Mouse (Mus musculus) lung, embryonic 15.5 days (tissue): ENCODE results near the gene Mgat3. TPM values are rescaled to one million over a fixed set of nuclear protein-coding genes. Genes with fewer than 3 reads are reported as not detected.
A peak's percentile ranks its signal among the peaks of the same experiment; 100 is the strongest.

Experiments used
- ATAC-seq: fragments of 200-750 bp; cut with Nextera tagmentation; 2 replicates; pipeline ENCODE4 v1.8.0; 2017; ENCODE audit warnings: moderate number of reproducible peaks, borderline replicate concordance; ENCODE audit not compliant: low FRiP score, low TSS enrichment; ENCODE audit errors: extremely low read depth
- H3K27ac ChIP-seq: fragments of 300-500 bp; sonication (generic); 2 replicates; pipeline ENCODE4 v1.5.1; 2015; ENCODE audit warnings: moderate library complexity, mild to moderate bottlenecking, inconsistent platforms
- H3K27me3 ChIP-seq: fragments of 300-500 bp; sonication (generic); 2 replicates; pipeline ENCODE4 v1.6.1; 2015; ENCODE audit warnings: inconsistent platforms
- H3K36me3 ChIP-seq: fragments of 300-500 bp; sonication (generic); 2 replicates; pipeline ENCODE4 v1.6.1; 2015; ENCODE audit warnings: inconsistent platforms
- H3K4me1 ChIP-seq: fragments of 300-500 bp; sonication (generic); 2 replicates; pipeline ENCODE4 v1.6.1; 2015; ENCODE audit warnings: inconsistent platforms
- H3K4me2 ChIP-seq: fragments of 300-500 bp; sonication (generic); 2 replicates; pipeline ENCODE4 v1.6.1; 2015; ENCODE audit warnings: inconsistent platforms, mild to moderate bottlenecking, moderate library complexity
- H3K4me3 ChIP-seq: fragments of 300-500 bp; sonication (generic); 2 replicates; pipeline ENCODE4 v1.5.1; 2015; ENCODE audit warnings: mild to moderate bottlenecking, inconsistent platforms
- H3K9ac ChIP-seq: fragments of 300-500 bp; sonication (generic); 2 replicates; pipeline ENCODE4 v1.6.1; 2015; ENCODE audit warnings: inconsistent platforms
- H3K9me3 ChIP-seq: fragments of 300-500 bp; sonication (generic); 2 replicates; pipeline ENCODE4 v1.6.1; 2016; ENCODE audit warnings: inconsistent platforms
- WGBS: fragments of 180-500 bp; shearing (Covaris S2); methylation state at CpG from one replicate; pipeline ENCODE4 v1.1.7; 2015; 5-methylcytosine and 5-hydroxymethylcytosine counted together
- polyA plus RNA-seq: library from polyadenylated mRNA; unstranded; fragments of >200 nt; fragmentation: Nextera tagmentation; extraction: Ambion mirVana; gene quantifications from 2 replicates; pipeline ENCODE4 v1.2.1, GENCODE M21; 2015

The Mgat3 gene
- polyA plus RNA-seq: 4.9 and 5.2 TPM in 2 replicates

DNA sequence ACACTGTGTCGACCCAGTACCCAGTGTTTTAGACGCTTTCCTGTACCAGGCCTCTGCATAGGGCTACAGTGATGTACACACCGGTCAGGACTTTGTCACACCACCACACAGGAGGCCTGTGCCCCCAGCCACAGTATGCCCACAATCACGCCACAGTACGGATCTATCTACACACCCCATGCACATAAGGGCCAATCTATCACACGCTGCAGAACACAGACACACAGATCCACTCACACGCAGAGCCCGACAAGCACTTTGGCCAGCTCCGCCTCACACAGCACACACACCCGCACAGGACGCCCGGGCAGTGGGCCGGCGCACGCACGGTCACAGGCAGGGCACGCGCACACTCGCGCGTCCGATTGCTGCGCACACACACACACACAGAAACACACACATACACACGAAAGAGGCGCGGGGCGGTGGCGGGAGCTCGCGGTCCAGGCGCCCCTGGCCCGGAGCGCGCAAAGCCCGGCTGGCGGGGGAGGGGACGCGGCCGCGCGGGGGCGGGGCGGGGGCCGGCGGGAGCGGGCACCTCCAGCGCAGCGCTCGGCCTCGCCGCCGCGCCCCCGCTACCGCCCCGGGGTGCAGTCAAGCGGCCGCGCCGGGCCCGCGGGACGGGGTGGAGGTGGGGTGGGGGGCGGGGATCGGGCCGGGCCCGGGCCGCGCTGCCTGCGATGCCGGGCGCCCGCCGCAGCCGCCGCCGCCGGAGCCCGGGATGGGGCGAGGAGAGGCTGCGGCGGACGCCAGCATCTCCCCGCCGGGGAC lies at the start of gene Mgat3:
TSS of gene Mgat3 (plus strand) at position 721 of the 771 bp plus-strand sequence.
- H3K4me3 ChIP-seq: peak within 1 kb of the TSS; percentile 79
- no peaks in the 10 kb centered on the region for H3K36me3 ChIP-seq
- ATAC-seq: peak; percentile 66
- peaks cover 3% of the 10 kb centered on the region; the same call in 1 of the 2 replicates for H3K27me3 ChIP-seq
- H3K27ac ChIP-seq: peak within 1 kb of the TSS; percentile 74
- H3K4me2 ChIP-seq: peak within 1 kb of the TSS; percentile 96
- WGBS: 2% methylated on average over 42 of the region's 85 CpGs
- no peaks in the 10 kb centered on the region for H3K9me3 ChIP-seq
- H3K4me1 ChIP-seq: peaks cover 38% of the 10 kb centered on the region
- peak within 1 kb of the TSS; percentile 73 for H3K9ac ChIP-seq

DNA sequence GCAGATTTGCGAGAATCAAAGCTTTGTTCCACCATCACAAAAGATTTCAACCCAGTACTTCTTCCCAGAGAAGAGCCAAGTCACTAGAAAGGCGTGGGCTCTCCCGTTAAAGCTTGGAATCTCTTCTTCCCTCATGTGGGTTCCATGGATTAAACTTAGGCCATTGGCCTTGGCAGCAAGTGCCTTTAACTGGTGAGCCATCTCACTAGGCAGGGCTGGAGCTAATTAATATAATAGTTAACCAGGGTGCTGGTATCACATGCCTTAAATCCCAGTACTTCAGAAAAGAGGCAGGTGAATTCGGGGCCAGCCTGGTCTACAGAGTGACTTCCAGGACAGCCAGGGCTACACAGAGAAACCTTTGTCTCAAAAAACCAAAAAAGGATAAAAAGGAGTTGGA lies 48.9 kb upstream of the Mgat3 start:
- Histone ChIP-seq H3K9me3 (no peaks in the 10 kb centered on the region), H3K9ac (no peak overlapping the region), H3K4me3 (no peak overlapping the region), H3K36me3 (no peaks in the 10 kb centered on the region), H3K27ac (peak overlapping the region; percentile 81; the same call in 1 of the 2 replicates), H3K4me1 (peaks cover 10% of the 10 kb centered on the region; the same call in 1 of the 2 replicates), H3K4me2 (no peak overlapping the region), H3K27me3 (no peaks in the 10 kb centered on the region)
- WGBS: 69% methylated on average over 4 of the region's 4 CpGs
- no peak for ATAC-seq

DNA sequence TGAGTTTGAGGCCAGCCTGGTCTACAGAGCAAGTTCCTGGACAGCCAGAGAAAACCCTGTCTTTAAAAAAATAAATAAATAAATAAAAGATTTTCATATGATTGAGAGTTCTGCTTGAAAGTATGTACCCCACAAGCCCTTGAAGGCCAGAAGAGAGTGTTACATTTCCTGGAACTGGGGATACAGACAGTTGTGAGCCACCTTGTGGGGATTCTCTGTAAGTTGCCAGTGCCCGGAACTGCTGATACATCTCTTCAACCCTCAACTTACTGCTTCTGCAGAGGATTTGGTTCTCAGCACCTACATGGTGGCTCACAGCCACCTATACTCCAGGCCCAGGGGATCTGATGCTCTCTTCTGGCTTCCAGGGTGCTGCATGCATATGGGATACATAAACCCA lies 46.3 kb upstream of the Mgat3 start:
- Histone ChIP-seq H3K9me3 (no peaks in the 10 kb centered on the region), H3K9ac (no peak overlapping the region), H3K27me3 (no peaks in the 10 kb centered on the region), H3K4me2 (no peak overlapping the region), H3K4me1 (peaks cover 10% of the 10 kb centered on the region; the same call in 1 of the 2 replicates), H3K4me3 (no peak overlapping the region), H3K36me3 (no peaks in the 10 kb centered on the region), H3K27ac (no peak overlapping the region)
- WGBS: 56% methylated on average over 1 of the region's 1 CpGs
- no peak for ATAC-seq

DNA sequence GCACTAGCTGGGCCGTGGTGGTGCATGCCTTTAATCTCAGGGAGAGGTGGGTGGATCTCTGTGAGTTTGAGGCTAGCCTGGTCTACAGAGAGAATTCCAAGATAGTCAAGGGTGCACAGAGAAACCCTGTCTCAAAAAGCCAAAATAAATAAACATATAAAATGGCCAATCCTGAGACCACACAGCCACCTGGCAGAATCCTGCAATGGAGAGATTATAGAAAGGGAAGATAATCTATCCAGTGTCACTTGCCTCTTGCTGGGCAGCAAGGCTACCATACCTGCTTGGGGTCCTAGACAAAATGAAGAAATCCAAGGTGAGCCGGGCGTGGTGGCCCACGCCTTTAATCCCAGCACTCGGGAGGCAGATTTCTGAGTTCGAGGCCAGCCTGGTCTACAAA lies 43.5 kb upstream of the Mgat3 start:
- ATAC-seq: no peak
- Histone ChIP-seq H3K27me3 (no peaks in the 10 kb centered on the region), H3K36me3 (no peaks in the 10 kb centered on the region), H3K4me2 (no peak overlapping the region), H3K4me1 (peaks cover 25% of the 10 kb centered on the region), H3K4me3 (no peak overlapping the region), H3K9ac (no peak overlapping the region), H3K9me3 (no peaks in the 10 kb centered on the region), H3K27ac (no peak overlapping the region)
- 85% methylated on average over 6 of the region's 6 CpGs for WGBS

DNA sequence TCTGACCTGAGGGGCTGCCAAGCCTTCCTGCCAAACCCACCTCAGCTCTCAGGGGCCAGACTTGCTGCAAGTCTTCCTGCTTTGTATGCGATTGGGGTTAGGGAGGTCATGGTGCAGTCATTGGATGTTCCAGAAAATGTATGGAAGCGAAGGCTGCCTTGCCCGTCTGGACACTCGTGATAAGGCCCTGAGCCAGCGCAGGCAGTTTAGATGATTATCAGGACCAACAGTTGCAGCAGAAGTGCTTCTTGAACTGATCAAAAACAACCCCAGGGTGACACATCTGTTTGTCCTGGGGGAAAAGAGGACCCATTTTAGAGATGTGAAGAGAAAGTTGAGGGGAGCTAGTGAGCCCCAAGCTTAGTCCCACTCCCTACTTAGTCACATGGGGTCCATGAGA lies 42.8 kb upstream of the Mgat3 start:
- Histone ChIP-seq H3K36me3 (no peaks in the 10 kb centered on the region), H3K4me3 (no peak overlapping the region), H3K4me2 (no peak overlapping the region), H3K4me1 (peaks cover 18% of the 10 kb centered on the region), H3K9me3 (no peaks in the 10 kb centered on the region), H3K27ac (no peak overlapping the region), H3K9ac (no peak overlapping the region), H3K27me3 (no peaks in the 10 kb centered on the region)
- no peak for ATAC-seq
- WGBS: 59% methylated on average over 5 of the region's 5 CpGs

DNA sequence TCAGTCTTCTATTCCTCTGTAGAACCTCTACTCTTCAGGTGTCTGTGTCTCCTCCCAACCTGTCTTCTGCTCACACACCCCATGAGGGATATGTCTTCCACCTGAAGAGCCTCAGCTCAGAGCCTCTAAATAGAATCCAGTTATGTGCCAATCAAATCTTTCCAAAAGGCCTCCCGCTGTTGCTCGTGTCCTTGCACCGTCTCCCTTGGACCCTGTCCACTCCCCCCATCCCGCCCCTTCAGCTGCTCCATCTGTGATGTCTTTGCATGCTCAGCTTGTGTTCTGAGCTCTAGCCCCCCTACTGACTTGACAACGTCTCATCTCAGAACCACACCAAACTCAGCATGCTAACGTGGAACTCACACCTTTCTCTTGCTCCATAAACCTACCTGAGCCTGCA lies 42.1 kb upstream of the Mgat3 start:
- Histone ChIP-seq H3K36me3 (no peaks in the 10 kb centered on the region), H3K27me3 (no peaks in the 10 kb centered on the region), H3K9me3 (no peaks in the 10 kb centered on the region), H3K4me3 (no peak overlapping the region), H3K4me1 (peaks cover 18% of the 10 kb centered on the region), H3K4me2 (no peak overlapping the region), H3K9ac (no peak overlapping the region), H3K27ac (no peak overlapping the region)
- 74% methylated on average over 6 of the region's 6 CpGs for WGBS
- ATAC-seq: no peak

DNA sequence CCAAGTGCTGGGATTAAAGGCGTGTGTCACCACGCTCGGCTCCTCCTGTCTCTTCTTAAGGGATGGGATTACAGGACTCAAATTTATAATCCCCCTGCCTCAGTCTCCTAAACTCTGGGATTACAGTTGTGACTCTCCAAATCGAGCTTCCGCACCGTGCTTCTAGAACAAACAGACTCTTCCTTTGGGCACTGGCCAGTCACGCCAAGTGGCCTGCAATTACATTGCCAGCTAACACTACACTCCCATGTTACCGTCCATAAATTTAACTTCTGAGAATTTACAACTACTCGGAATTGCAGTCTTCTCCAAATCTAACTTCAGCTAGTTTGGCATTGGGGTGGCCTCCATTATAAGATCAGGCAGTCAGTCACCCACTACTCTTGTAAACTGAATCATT lies 41.1 kb upstream of the Mgat3 start:
- ATAC-seq: no peak
- 74% methylated on average over 9 of the region's 9 CpGs for WGBS
- Histone ChIP-seq H3K4me2 (peak overlapping the region; percentile 83), H3K4me1 (peaks cover 20% of the 10 kb centered on the region), H3K36me3 (0 out of 2 replicates have a peak, but pooled peaks cover 3% of the 10 kb centered on the region), H3K4me3 (peak overlapping the region; percentile 68), H3K27ac (peak overlapping the region; percentile 99), H3K27me3 (no peaks in the 10 kb centered on the region), H3K9ac (peak overlapping the region; percentile 77; the same call in 1 of the 2 replicates), H3K9me3 (no peaks in the 10 kb centered on the region)

DNA sequence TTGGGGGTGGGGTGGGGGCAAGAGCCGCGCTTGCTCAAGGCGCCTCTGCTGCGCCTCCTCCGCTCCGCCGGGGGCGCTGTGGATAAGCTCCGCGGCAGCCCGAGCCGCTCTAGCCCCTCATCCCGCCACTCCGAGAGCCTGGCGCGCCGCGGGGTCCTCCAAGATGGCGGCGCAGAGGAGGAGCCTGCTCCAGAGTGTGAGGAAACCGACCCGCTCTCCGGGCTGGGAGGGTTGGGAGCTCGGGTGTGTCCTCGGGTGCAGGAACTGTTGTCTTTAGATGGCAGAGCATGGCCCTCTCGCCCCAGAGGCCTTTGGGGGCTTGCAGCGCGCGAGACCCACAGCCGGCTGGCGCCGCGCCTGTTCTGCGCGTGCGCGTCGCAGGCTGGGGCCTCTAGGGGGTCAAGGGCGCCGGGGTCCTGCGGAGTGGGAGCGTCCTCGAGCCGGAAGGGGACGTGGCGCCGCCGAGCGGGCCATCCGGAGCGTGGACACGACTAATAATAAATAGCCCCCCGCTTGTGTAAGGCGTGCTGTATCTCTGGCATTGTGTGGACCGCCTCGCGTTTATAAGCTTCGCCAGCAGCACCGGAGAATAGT lies 40.4 kb upstream of the Mgat3 start, which contains the start of gene Tab1:
TSS of gene Tab1 (plus strand) at position 135 of the 594 bp plus-strand sequence.
- H3K36me3 ChIP-seq: 0 out of 2 replicates have a peak, but pooled peaks cover 3% of the 10 kb centered on the region
- peak within 1 kb of the TSS; percentile 77 for H3K9ac ChIP-seq
- H3K4me1 ChIP-seq: peaks cover 26% of the 10 kb centered on the region
- 0% methylated on average over 59 of the region's 59 CpGs for WGBS
- H3K9me3 ChIP-seq: no peaks in the 10 kb centered on the region
- no peaks in the 10 kb centered on the region for H3K27me3 ChIP-seq
- H3K27ac ChIP-seq: peak within 1 kb of the TSS; percentile 99
- peak within 1 kb of the TSS; percentile 83 for H3K4me2 ChIP-seq
- peak; percentile 95 for ATAC-seq
- peak within 1 kb of the TSS; percentile 68 for H3K4me3 ChIP-seq

DNA sequence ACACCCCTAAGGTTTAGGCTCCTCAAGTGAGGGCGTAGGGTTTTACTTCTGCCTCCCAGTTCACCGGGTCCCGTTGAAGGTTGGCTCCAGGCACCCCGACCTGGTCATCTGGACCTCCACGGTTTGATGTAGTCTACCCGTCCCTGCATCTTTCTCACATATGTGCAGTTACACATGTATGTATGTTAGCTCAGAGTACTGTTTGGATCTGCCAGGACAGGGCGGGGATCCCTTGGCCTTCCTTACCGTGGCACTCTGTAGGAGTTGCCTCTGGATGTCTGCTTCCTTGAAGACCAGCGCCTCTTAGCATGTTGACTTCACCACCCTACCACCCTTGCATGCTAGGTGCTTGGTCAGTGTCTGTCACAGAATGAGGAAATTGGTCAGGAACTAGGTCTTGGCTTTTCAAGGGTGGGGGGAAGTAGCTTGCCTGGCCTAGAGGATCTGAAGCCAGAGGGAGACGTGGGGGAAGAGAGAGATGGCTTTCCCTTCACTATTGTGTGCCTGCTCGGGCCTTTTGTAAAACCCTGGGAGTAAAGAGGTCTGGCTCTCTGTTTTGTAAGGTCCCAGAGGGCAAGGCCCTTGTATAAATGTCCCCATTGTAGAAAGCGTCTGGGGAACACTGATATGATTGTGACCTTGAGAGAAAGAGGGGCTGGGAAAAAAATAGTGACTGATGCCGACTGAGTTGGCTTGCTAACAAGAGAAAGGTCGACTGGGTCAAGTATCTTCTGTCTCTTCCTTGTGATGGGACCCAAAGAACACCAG lies 39.7 kb upstream of the Mgat3 start:
- 6% methylated on average over 14 of the region's 14 CpGs for WGBS
- H3K4me2 ChIP-seq: peak overlapping the region; percentile 83
- no peak; the same call in 1 of the 2 replicates for ATAC-seq
- 0 out of 2 replicates have a peak, but pooled peaks cover 3% of the 10 kb centered on the region for H3K36me3 ChIP-seq
- peak overlapping the region; percentile 99 for H3K27ac ChIP-seq
- H3K9me3 ChIP-seq: no peaks in the 10 kb centered on the region
- H3K9ac ChIP-seq: peak overlapping the region; percentile 77
- no peaks in the 10 kb centered on the region for H3K27me3 ChIP-seq
- peaks cover 34% of the 10 kb centered on the region for H3K4me1 ChIP-seq
- peak overlapping the region; percentile 68 for H3K4me3 ChIP-seq

DNA sequence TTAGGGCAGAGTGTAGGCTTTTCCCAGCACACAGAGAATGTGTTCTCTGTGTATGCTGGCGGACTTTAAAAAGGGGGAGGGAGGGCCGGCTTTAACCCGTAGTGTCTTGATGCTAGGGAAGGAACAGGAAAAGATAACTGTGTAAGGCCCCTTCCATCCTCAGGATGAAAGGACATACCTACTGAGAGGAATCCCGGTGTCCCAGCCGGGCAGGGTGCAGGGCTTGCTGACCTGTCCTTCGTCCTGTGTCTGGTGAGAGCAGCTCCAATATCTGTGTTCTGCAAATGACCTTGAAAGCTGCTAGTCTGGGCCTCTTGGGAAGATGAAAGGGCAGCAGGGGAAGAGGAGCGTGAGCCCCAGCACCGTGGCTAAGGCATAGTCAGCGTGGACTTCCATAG lies 39.1 kb upstream of the Mgat3 start:
- peak overlapping the region; percentile 68 for H3K4me3 ChIP-seq
- H3K9me3 ChIP-seq: no peaks in the 10 kb centered on the region
- H3K36me3 ChIP-seq: 0 out of 2 replicates have a peak, but pooled peaks cover 3% of the 10 kb centered on the region
- H3K27ac ChIP-seq: peak overlapping the region; percentile 99
- WGBS: 42% methylated on average over 9 of the region's 9 CpGs
- H3K4me1 ChIP-seq: peaks cover 37% of the 10 kb centered on the region
- H3K9ac ChIP-seq: peak overlapping the region; percentile 77
- no peak for ATAC-seq
- H3K27me3 ChIP-seq: no peaks in the 10 kb centered on the region
- H3K4me2 ChIP-seq: peak overlapping the region; percentile 83

DNA sequence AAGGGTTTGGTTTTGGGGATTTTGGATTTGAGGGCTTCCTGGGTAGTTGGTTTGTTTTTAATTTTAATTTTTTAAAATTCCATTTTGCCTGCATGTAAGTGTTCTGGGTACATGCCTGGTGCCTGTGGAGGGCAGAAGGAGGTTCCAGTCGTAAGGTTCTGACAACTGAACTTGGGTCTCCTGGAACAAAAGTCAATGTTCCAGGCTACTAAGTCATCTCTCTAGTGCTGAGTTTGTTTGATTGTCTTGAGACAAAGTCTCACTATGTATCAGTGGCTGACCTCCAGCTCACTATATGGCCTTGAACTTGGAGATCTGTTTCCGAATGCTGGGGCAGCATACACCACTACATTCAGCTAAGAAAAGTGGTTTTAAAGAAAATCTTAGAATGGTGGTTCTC lies 38.0 kb upstream of the Mgat3 start:
- 89% methylated on average over 2 of the region's 2 CpGs for WGBS
- Histone ChIP-seq H3K27ac (no peak overlapping the region), H3K27me3 (no peaks in the 10 kb centered on the region)

More for the DNA sequence above, 38.0 kb upstream of the Mgat3 start:
- no peak for ATAC-seq
- H3K9ac ChIP-seq: no peak overlapping the region
- H3K36me3 ChIP-seq: 0 out of 2 replicates have a peak, but pooled peaks cover 3% of the 10 kb centered on the region
- no peak overlapping the region for H3K4me3 ChIP-seq
- no peaks in the 10 kb centered on the region for H3K9me3 ChIP-seq
- H3K4me1 ChIP-seq: peaks cover 37% of the 10 kb centered on the region
- H3K4me2 ChIP-seq: no peak overlapping the region
